Mouse (Mus musculus): ENCODE results near the gene Hist1h2bj.
A peak's percentile ranks its signal among the peaks of the same experiment; 100 is the strongest.

The Hist1h2bj gene

GRCm38 (mm10) chr13:22014411-22014845 is 28.6 kb upstream of the Hist1h2bj start:
- no peak for DNase-seq (ENCODE audit: low read depth, low spot score)

GRCm38 (mm10) chr13:22015479-22016450 is 27.2 kb upstream of the Hist1h2bj start:
- no peak for DNase-seq (ENCODE audit: low read depth, low spot score)

- no peak for DNase-seq (ENCODE audit: low read depth, low spot score)
These were observed 22.8 kb upstream of the Hist1h2bj start for GRCm38 (mm10) chr13:22019934-22020835.

- DNase-seq (ENCODE audit: low read depth, low spot score): no peak
These were observed 22.1 kb upstream of the Hist1h2bj start for GRCm38 (mm10) chr13:22020901-22021339.

GRCm38 (mm10) chr13:22021581-22021980 is 21.4 kb upstream of the Hist1h2bj start:
- DNase-seq (ENCODE audit: low read depth, low spot score): no peak

GRCm38 (mm10) chr13:22022241-22022640 is 20.8 kb upstream of the Hist1h2bj start:
- no peak for DNase-seq (ENCODE audit: low read depth, low spot score)

- no peak for DNase-seq (ENCODE audit: low read depth, low spot score)
These were observed 16.7 kb upstream of the Hist1h2bj start for GRCm38 (mm10) chr13:22026058-22027031.

- no peak for DNase-seq (ENCODE audit: low read depth, low spot score)
These were observed 14.1 kb upstream of the Hist1h2bj start for GRCm38 (mm10) chr13:22028673-22029460.

GRCm38 (mm10) chr13:22029928-22030327 is 13.1 kb upstream of the Hist1h2bj start:
- no peak for DNase-seq (ENCODE audit: low read depth, low spot score)

GRCm38 (mm10) chr13:22030493-22030892 is 12.5 kb upstream of the Hist1h2bj start:
- DNase-seq (ENCODE audit: low read depth, low spot score): no peak

- no peak for DNase-seq (ENCODE audit: low read depth, low spot score)
These were observed 9.1 kb upstream of the Hist1h2bj start for GRCm38 (mm10) chr13:22033741-22034442.

- no peak for DNase-seq (ENCODE audit: low read depth, low spot score)
These were observed 8.4 kb upstream of the Hist1h2bj start for GRCm38 (mm10) chr13:22034443-22035266.

- DNase-seq (ENCODE audit: low read depth, low spot score): peak; percentile 94
These were observed 7.5 kb upstream of the Hist1h2bj start, which contains the start of the genes Hist1h2ah and Hist1h2bk for GRCm38 (mm10) chr13:22035267-22036148. Gene Hist1h2ah (minus strand): TSS chr13:22035568. Gene Hist1h2bk (plus strand): TSS chr13:22035870.

GRCm38 (mm10) chr13:22036149-22036956 is 6.7 kb upstream of the Hist1h2bj start:
- DNase-seq (ENCODE audit: low read depth, low spot score): no peak

GRCm38 (mm10) chr13:22036986-22037385 is 6.0 kb upstream of the Hist1h2bj start:
- no peak for DNase-seq (ENCODE audit: low read depth, low spot score)

GRCm38 (mm10) chr13:22037415-22037814 is 5.6 kb upstream of the Hist1h2bj start:
- no peak for DNase-seq (ENCODE audit: low read depth, low spot score)

All from brain, embryonic 18.5 days (tissue).